Mouse (Mus musculus): ENCODE data around the gene Slc7a1. TPM values are rescaled to one million over a fixed set of nuclear protein-coding genes. Genes with fewer than 3 reads are reported as not detected.

Gene Slc7a1
- polyA plus RNA-seq, 1 experiment from 2014 or later = 22.5 TPM

- H3K9ac ChIP-seq (ENCODE audit: low read depth, low read length) = no peak overlapping the region
- no peaks in the 10 kb centered on the region for H3K27me3 ChIP-seq (replicated peaks; ENCODE audit: control insufficient read depth, insufficient read depth, low read length)
- H3K4me2 ChIP-seq (ENCODE audit: low read depth, low read length) = no peak overlapping the region
- H3K36me3 ChIP-seq (ENCODE audit: control insufficient read depth, insufficient read depth, low read length) = peaks cover 6% of the 10 kb centered on the region; the same call in 1 of the 2 replicates
- peaks cover 8% of the 10 kb centered on the region for H3K4me1 ChIP-seq (ENCODE audit: control insufficient read depth, insufficient read depth, low read length)
- no peak overlapping the region for H3K27ac ChIP-seq (ENCODE audit: low read length)
- no peak overlapping the region for H3K4me3 ChIP-seq (ENCODE audit: low read length)
- H3K9me3 ChIP-seq (ENCODE audit: control insufficient read depth, low read length) = no peaks in the 10 kb centered on the region
- 92% methylated on average over 2 of the region's 2 CpGs for WGBS
- ATAC-seq = no peak
Measured at GRCm38 (mm10) chr5:148387820-148388219, 11.9 kb downstream of the Slc7a1 start.

DNA sequence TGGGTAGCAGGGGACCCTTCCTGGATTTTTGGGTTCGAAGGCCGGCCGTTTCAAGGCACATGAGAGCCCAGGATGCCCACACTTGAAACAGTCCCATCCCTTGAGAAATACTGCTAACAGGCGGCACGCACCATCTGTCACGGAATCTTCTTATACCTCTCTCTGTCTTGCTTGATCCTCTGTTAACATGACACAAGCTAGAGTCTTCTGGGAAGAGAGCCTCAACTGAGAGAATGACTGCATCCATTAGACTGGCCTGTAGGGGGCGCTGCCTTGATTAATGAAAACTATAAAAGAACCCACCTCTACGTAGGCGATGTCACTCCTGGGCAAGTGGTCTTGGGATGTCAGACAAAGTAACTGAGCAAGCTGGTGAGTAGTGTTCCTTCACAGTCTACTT lies 13.2 kb downstream of the Slc7a1 start:
- Histone ChIP-seq H3K9ac (ENCODE audit: low read depth, low read length) (no peak overlapping the region), H3K36me3 (ENCODE audit: control insufficient read depth, insufficient read depth, low read length) (peaks cover 6% of the 10 kb centered on the region; the same call in 1 of the 2 replicates), H3K4me2 (ENCODE audit: low read depth, low read length) (no peak overlapping the region), H3K27me3 (replicated peaks; ENCODE audit: control insufficient read depth, insufficient read depth, low read length) (no peaks in the 10 kb centered on the region), H3K9me3 (ENCODE audit: control insufficient read depth, low read length) (no peaks in the 10 kb centered on the region), H3K4me3 (ENCODE audit: low read length) (no peak overlapping the region), H3K4me1 (ENCODE audit: control insufficient read depth, insufficient read depth, low read length) (peaks cover 8% of the 10 kb centered on the region), H3K27ac (ENCODE audit: low read length) (no peak overlapping the region)
- 86% methylated on average over 9 of the region's 9 CpGs for WGBS
- no peak for ATAC-seq

GRCm38 (mm10) chr5:148384501-148385055 lies 15.1 kb downstream of the Slc7a1 start:
- H3K9ac ChIP-seq (ENCODE audit: low read depth, low read length) = no peak overlapping the region
- H3K9me3 ChIP-seq (ENCODE audit: control insufficient read depth, low read length) = no peaks in the 10 kb centered on the region
- no peaks in the 10 kb centered on the region for H3K27me3 ChIP-seq (replicated peaks; ENCODE audit: control insufficient read depth, insufficient read depth, low read length)
- no peak overlapping the region for H3K4me2 ChIP-seq (ENCODE audit: low read depth, low read length)
- H3K27ac ChIP-seq (ENCODE audit: low read length) = no peak overlapping the region
- ATAC-seq = no peak
- 73% methylated on average over 9 of the region's 9 CpGs for WGBS
- peaks cover 9% of the 10 kb centered on the region for H3K36me3 ChIP-seq (ENCODE audit: control insufficient read depth, insufficient read depth, low read length)
- peaks cover 8% of the 10 kb centered on the region for H3K4me1 ChIP-seq (ENCODE audit: control insufficient read depth, insufficient read depth, low read length)
- no peak overlapping the region for H3K4me3 ChIP-seq (ENCODE audit: low read length)

DNA sequence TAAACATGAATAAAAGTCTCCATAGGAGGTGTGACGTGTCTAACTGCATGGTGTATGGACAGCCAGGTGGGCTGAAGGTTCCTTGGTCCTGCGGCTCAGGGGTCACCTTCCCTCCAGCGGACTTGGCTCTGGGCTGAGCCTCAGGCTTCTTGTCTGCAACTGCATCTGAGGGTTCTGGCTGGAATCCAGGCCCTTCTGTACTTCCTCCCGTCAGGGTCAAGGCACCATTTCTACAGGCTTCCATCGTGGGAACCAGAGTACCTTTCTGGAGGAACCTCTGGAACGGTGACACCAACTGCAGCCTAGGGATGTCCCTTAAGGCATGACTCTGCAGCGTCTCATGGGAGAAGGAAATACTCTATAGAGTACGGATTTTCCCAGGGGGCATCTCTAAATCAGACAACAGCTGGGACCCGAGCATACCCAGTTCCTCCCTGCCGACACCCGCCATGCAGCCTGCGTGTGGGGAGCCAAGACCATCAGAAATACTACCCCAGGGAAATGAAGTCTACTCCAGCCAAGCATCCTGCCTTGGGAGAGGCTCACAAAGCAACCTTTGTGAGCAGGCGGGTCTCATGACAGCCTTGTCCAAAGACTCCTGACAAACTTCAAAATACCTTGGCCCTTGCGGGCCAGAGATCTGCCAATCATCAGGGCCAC lies 15.7 kb downstream of the Slc7a1 start:
- Histone ChIP-seq H3K4me2 (ENCODE audit: low read depth, low read length) (no peak overlapping the region), H3K4me1 (ENCODE audit: control insufficient read depth, insufficient read depth, low read length) (peaks cover 8% of the 10 kb centered on the region), H3K27me3 (replicated peaks; ENCODE audit: control insufficient read depth, insufficient read depth, low read length) (no peaks in the 10 kb centered on the region), H3K9me3 (ENCODE audit: control insufficient read depth, low read length) (no peaks in the 10 kb centered on the region), H3K36me3 (ENCODE audit: control insufficient read depth, insufficient read depth, low read length) (peaks cover 8% of the 10 kb centered on the region), H3K4me3 (ENCODE audit: low read length) (no peak overlapping the region), H3K27ac (ENCODE audit: low read length) (no peak overlapping the region), H3K9ac (ENCODE audit: low read depth, low read length) (no peak overlapping the region)
- WGBS = 70% methylated on average over 14 of the region's 14 CpGs
- ATAC-seq = no peak

GRCm38 (mm10) chr5:148381083-148381482 lies 18.6 kb downstream of the Slc7a1 start:
- Histone ChIP-seq H3K4me3 (ENCODE audit: low read length) (no peak overlapping the region), H3K9me3 (ENCODE audit: control insufficient read depth, low read length) (peaks cover 7% of the 10 kb centered on the region; the same call in 1 of the 2 replicates), H3K9ac (ENCODE audit: low read depth, low read length) (no peak overlapping the region), H3K36me3 (ENCODE audit: control insufficient read depth, insufficient read depth, low read length) (peaks cover 7% of the 10 kb centered on the region; the same call in 1 of the 2 replicates), H3K4me2 (ENCODE audit: low read depth, low read length) (no peak overlapping the region), H3K27ac (ENCODE audit: low read length) (no peak overlapping the region), H3K4me1 (ENCODE audit: control insufficient read depth, insufficient read depth, low read length) (peaks cover 8% of the 10 kb centered on the region), H3K27me3 (replicated peaks; ENCODE audit: control insufficient read depth, insufficient read depth, low read length) (no peaks in the 10 kb centered on the region)
- 61% methylated on average over 8 of the region's 8 CpGs for WGBS
- no peak for ATAC-seq

- no peaks in the 10 kb centered on the region for H3K27me3 ChIP-seq (replicated peaks; ENCODE audit: control insufficient read depth, insufficient read depth, low read length)
- peaks cover 7% of the 10 kb centered on the region; the same call in 1 of the 2 replicates for H3K9me3 ChIP-seq (ENCODE audit: control insufficient read depth, low read length)
- H3K4me2 ChIP-seq (ENCODE audit: low read depth, low read length) = no peak overlapping the region
- H3K36me3 ChIP-seq (ENCODE audit: control insufficient read depth, insufficient read depth, low read length) = peaks cover 10% of the 10 kb centered on the region; the same call in 1 of the 2 replicates
- 93% methylated on average over 6 of the region's 6 CpGs for WGBS
- no peak overlapping the region for H3K27ac ChIP-seq (ENCODE audit: low read length)
- peaks cover 8% of the 10 kb centered on the region for H3K4me1 ChIP-seq (ENCODE audit: control insufficient read depth, insufficient read depth, low read length)
- no peak overlapping the region for H3K9ac ChIP-seq (ENCODE audit: low read depth, low read length)
- no peak overlapping the region for H3K4me3 ChIP-seq (ENCODE audit: low read length)
- no peak for ATAC-seq
Measured at GRCm38 (mm10) chr5:148380246-148380504, 19.5 kb downstream of the Slc7a1 start.

- Histone ChIP-seq H3K27me3 (replicated peaks; ENCODE audit: control insufficient read depth, insufficient read depth, low read length) (no peaks in the 10 kb centered on the region), H3K9me3 (ENCODE audit: control insufficient read depth, low read length) (peaks cover 7% of the 10 kb centered on the region; the same call in 1 of the 2 replicates), H3K9ac (ENCODE audit: low read depth, low read length) (no peak overlapping the region), H3K27ac (ENCODE audit: low read length) (no peak overlapping the region), H3K4me2 (ENCODE audit: low read depth, low read length) (no peak overlapping the region), H3K4me3 (ENCODE audit: low read length) (no peak overlapping the region), H3K36me3 (ENCODE audit: control insufficient read depth, insufficient read depth, low read length) (peaks cover 10% of the 10 kb centered on the region; the same call in 1 of the 2 replicates), H3K4me1 (ENCODE audit: control insufficient read depth, insufficient read depth, low read length) (peaks cover 5% of the 10 kb centered on the region)
- 85% methylated on average over 17 of the region's 17 CpGs for WGBS
- ATAC-seq = no peak
Measured at GRCm38 (mm10) chr5:148379455-148380245, 20.1 kb downstream of the Slc7a1 start.

DNA sequence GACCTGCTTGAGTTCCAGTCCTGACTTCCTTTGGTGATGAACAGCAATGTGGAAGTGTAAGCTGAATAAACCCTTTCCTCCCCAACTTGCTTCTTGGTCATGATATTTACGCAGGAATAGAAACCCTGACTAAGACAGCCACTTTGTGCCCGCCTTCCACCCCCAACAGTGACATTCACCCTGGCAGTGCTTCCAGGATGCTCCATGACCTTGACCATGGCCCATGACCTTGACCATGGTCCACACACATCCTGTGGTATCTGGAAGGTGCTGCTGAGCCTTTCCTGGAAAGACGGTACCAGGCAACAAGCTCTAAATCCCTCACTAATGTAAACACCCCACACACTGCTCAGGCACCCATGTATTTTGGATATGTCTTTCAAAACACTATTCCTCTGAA lies 21.0 kb downstream of the Slc7a1 start:
- no peak overlapping the region for H3K4me2 ChIP-seq (ENCODE audit: low read depth, low read length)
- no peak overlapping the region for H3K9ac ChIP-seq (ENCODE audit: low read depth, low read length)
- H3K36me3 ChIP-seq (ENCODE audit: control insufficient read depth, insufficient read depth, low read length) = peaks cover 10% of the 10 kb centered on the region; the same call in 1 of the 2 replicates
- no peak for ATAC-seq
- H3K9me3 ChIP-seq (ENCODE audit: control insufficient read depth, low read length) = peaks cover 7% of the 10 kb centered on the region; the same call in 1 of the 2 replicates
- H3K27ac ChIP-seq (ENCODE audit: low read length) = no peak overlapping the region
- H3K4me3 ChIP-seq (ENCODE audit: low read length) = no peak overlapping the region
- no peaks in the 10 kb centered on the region for H3K27me3 ChIP-seq (replicated peaks; ENCODE audit: control insufficient read depth, insufficient read depth, low read length)
- WGBS = 77% methylated on average over 3 of the region's 3 CpGs
- H3K4me1 ChIP-seq (ENCODE audit: control insufficient read depth, insufficient read depth, low read length) = no peaks in the 10 kb centered on the region

DNA sequence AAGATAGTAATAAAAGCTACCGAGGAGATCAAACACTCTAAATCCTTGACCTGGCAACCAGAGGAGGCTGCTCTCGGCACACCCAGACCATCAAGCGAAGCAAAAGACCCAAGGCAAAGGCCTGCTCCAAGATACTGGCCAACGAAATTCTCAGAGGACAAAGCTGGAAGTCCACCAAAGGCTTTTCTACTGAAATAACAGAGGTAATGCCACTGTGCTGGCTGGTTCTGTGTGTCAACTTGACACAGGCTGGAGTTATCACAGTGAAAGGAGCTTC lies 21.5 kb downstream of the Slc7a1 start:
- ATAC-seq = no peak
- peaks cover 10% of the 10 kb centered on the region; the same call in 1 of the 2 replicates for H3K36me3 ChIP-seq (ENCODE audit: control insufficient read depth, insufficient read depth, low read length)
- WGBS = 81% methylated on average over 4 of the region's 4 CpGs
- H3K4me2 ChIP-seq (ENCODE audit: low read depth, low read length) = no peak overlapping the region
- H3K27ac ChIP-seq (ENCODE audit: low read length) = no peak overlapping the region
- H3K9me3 ChIP-seq (ENCODE audit: control insufficient read depth, low read length) = peaks cover 7% of the 10 kb centered on the region; the same call in 1 of the 2 replicates
- no peaks in the 10 kb centered on the region for H3K4me1 ChIP-seq (ENCODE audit: control insufficient read depth, insufficient read depth, low read length)
- no peak overlapping the region for H3K9ac ChIP-seq (ENCODE audit: low read depth, low read length)
- H3K27me3 ChIP-seq (replicated peaks; ENCODE audit: control insufficient read depth, insufficient read depth, low read length) = no peaks in the 10 kb centered on the region
- no peak overlapping the region for H3K4me3 ChIP-seq (ENCODE audit: low read length)
